Mouse (Mus musculus): ENCODE data around the gene Fkbp4. TPM values are rescaled to one million over a fixed set of nuclear protein-coding genes. Genes with fewer than 3 reads are reported as not detected.
A peak's percentile ranks its signal among the peaks of the same experiment; 100 is the strongest.

Fkbp4 gene
- polyA plus RNA-seq, 1 experiment from 2014 or later = 295 TPM

DNA sequence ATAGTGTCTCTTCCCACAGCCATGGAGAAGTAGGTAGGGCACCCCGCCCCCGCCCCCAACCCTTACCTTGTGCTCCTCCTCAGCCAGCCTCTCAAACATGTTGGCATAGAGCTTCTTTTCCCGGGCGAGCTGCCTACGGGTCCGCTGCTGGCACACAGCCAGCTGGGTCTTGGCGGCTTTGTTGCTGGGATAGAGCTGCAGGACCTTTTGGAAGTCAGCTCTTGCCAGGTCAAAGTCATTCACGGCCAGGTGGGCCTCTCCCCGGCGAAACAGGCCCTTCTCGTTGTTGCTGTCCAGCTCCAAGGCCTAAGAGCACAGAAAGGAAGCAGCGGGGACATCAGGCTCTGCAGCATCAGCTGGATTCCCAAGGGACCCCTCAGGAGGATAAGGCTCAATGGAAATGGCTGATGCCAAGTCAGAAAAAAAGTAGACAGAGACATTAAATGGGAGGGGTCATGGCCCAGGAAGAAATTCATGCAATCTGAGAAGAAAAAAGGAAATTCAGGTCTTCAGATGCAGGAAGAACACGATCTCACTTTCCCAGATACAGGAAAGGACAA is 6.0 kb downstream of the Fkbp4 start:
- peaks cover 91% of the 10 kb centered on the region for H3K36me3 ChIP-seq (ENCODE audit: control insufficient read depth, insufficient read depth, low read length)
- no peak overlapping the region for H3K9ac ChIP-seq (ENCODE audit: low read depth, low read length)
- WGBS = 88% methylated on average over 13 of the region's 13 CpGs
- no peak overlapping the region for H3K4me2 ChIP-seq (ENCODE audit: low read depth, low read length)
- H3K4me3 ChIP-seq (ENCODE audit: low read depth, low read length) = no peak overlapping the region
- no peak for ATAC-seq (ENCODE audit: low read depth)
- H3K4me1 ChIP-seq (ENCODE audit: control insufficient read depth, insufficient read depth, low read length) = 0 out of 2 replicates have a peak, but pooled peaks cover 5% of the 10 kb centered on the region
- no peaks in the 10 kb centered on the region for H3K9me3 ChIP-seq (ENCODE audit: control insufficient read depth, low read length)
- no peak for DNase-seq (ENCODE audit: low spot score)
- no peaks in the 10 kb centered on the region for H3K27me3 ChIP-seq (replicated peaks; ENCODE audit: control insufficient read depth, insufficient read depth, low read length)
- no peak overlapping the region for H3K27ac ChIP-seq (replicated peaks; ENCODE audit: low read depth, low read length)

DNA sequence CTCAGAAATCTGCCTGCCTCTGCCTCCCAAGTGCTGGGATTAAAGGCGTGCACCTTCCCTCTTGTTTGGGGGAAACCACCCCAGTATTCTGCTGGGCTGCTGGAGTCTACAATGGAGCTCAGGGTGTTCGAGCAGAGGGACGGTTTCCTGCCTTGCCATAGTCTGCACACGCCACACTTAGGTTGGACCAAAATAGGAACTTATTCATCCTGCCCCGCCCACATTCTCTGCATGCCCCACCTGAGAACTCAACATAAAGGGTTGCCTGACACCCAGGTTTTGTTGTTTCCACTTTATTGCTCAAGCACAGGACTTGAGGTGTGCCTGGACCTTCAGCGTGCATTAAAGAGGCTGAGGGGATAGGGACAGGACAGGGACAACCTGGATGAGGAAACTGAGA is 8.7 kb downstream of the Fkbp4 start:
- no peak for ATAC-seq (ENCODE audit: low read depth)
- Histone ChIP-seq H3K36me3 (ENCODE audit: control insufficient read depth, insufficient read depth, low read length) (peaks cover 73% of the 10 kb centered on the region), H3K4me2 (ENCODE audit: low read depth, low read length) (no peak overlapping the region), H3K4me3 (ENCODE audit: low read depth, low read length) (no peak overlapping the region), H3K9ac (ENCODE audit: low read depth, low read length) (no peak overlapping the region), H3K4me1 (ENCODE audit: control insufficient read depth, insufficient read depth, low read length) (no peaks in the 10 kb centered on the region), H3K27me3 (replicated peaks; ENCODE audit: control insufficient read depth, insufficient read depth, low read length) (no peaks in the 10 kb centered on the region), H3K9me3 (ENCODE audit: control insufficient read depth, low read length) (no peaks in the 10 kb centered on the region), H3K27ac (replicated peaks; ENCODE audit: low read depth, low read length) (no peak overlapping the region)
- 88% methylated on average over 6 of the region's 6 CpGs for WGBS
- DNase-seq (ENCODE audit: low spot score) = no peak

DNA sequence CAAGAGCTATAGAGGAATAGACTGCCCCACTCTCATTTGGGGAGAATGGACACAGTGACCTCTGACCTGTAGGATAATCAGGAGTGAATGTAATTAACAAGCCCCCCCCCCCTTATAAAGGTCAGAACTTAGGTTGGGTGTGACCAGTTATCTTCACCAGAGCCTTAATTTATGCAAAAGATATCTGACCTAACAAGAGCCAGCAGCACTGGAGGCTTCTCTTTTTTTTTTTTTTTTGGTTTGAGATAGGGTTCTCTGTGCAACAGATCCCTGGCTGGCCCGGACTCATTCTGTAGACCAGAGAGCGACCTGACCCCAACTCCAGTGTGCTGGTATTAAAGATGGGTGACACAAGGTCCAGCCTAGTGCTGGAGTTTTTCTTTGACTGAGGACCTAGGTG is 9.2 kb downstream of the Fkbp4 start:
- Histone ChIP-seq H3K27ac (replicated peaks; ENCODE audit: low read depth, low read length) (no peak overlapping the region), H3K9me3 (ENCODE audit: control insufficient read depth, low read length) (no peaks in the 10 kb centered on the region), H3K36me3 (ENCODE audit: control insufficient read depth, insufficient read depth, low read length) (peaks cover 68% of the 10 kb centered on the region), H3K27me3 (replicated peaks; ENCODE audit: control insufficient read depth, insufficient read depth, low read length) (no peaks in the 10 kb centered on the region), H3K9ac (ENCODE audit: low read depth, low read length) (no peak overlapping the region), H3K4me1 (ENCODE audit: control insufficient read depth, insufficient read depth, low read length) (no peaks in the 10 kb centered on the region), H3K4me2 (ENCODE audit: low read depth, low read length) (no peak overlapping the region), H3K4me3 (ENCODE audit: low read depth, low read length) (no peak overlapping the region)
- WGBS = 97% methylated on average over 2 of the region's 2 CpGs
- DNase-seq (ENCODE audit: low spot score) = no peak
- ATAC-seq (ENCODE audit: low read depth) = no peak

DNA sequence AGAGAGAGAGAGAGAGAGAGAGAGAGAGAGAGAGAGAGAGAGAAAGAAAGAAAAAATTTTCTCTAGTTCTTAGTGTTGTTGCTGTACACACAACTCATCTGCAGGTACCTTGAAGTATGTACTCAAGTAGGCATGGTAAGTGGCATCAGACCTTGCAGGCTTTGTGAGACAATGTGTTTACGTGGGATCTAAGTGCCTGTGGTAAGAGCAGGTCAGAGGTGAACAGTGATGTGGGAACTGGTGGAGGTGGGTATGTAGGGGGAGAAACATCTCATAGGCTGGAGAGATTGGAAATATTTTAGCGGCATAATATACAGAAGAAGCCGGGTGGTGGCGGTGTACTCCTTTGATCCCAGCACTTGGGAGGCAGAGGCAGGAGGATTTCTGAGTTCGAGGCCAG is 10.9 kb downstream of the Fkbp4 start:
- WGBS = 90% methylated on average over 5 of the region's 5 CpGs
- peaks cover 51% of the 10 kb centered on the region for H3K36me3 ChIP-seq (ENCODE audit: control insufficient read depth, insufficient read depth, low read length)
- ATAC-seq (ENCODE audit: low read depth) (no peak), DNase-seq (ENCODE audit: low spot score) (no peak)
- no peak overlapping the region for H3K4me2 ChIP-seq (ENCODE audit: low read depth, low read length)
- no peak overlapping the region for H3K27ac ChIP-seq (replicated peaks; ENCODE audit: low read depth, low read length)
- H3K4me3 ChIP-seq (ENCODE audit: low read depth, low read length) = no peak overlapping the region
- H3K9ac ChIP-seq (ENCODE audit: low read depth, low read length) = no peak overlapping the region
- H3K4me1 ChIP-seq (ENCODE audit: control insufficient read depth, insufficient read depth, low read length) = peaks cover 5% of the 10 kb centered on the region; the same call in 1 of the 2 replicates
- no peaks in the 10 kb centered on the region for H3K9me3 ChIP-seq (ENCODE audit: control insufficient read depth, low read length)
- no peaks in the 10 kb centered on the region for H3K27me3 ChIP-seq (replicated peaks; ENCODE audit: control insufficient read depth, insufficient read depth, low read length)

DNA sequence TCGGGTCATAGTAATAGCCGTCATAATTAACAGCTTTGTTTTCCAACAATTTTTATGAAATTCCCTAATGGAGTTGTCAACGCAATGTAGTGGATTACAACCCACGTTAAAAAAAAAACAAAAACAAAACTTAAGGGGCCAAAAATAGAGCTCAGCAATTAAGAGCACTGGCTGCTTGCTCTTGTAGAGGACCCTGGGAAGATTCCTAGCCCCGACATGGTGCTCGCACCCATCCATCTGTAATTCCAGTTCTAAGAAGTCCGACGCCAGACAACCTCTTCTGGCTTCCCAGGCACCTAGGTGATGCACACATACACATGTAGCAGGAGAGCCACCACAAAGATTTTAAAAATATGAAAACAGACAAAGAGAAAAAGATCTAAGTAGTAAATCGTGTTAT is 13.4 kb downstream of the Fkbp4 start:
- no peak for ATAC-seq (ENCODE audit: low read depth)
- H3K4me3 ChIP-seq (ENCODE audit: low read depth, low read length) = peak overlapping the region; percentile 71
- H3K27ac ChIP-seq (replicated peaks; ENCODE audit: low read depth, low read length) = peak overlapping the region; percentile 95
- H3K27me3 ChIP-seq (replicated peaks; ENCODE audit: control insufficient read depth, insufficient read depth, low read length) = no peaks in the 10 kb centered on the region
- H3K4me2 ChIP-seq (ENCODE audit: low read depth, low read length) = peak overlapping the region; percentile 74
- DNase-seq (ENCODE audit: low spot score) = no peak
- peaks cover 5% of the 10 kb centered on the region; the same call in 1 of the 2 replicates for H3K4me1 ChIP-seq (ENCODE audit: control insufficient read depth, insufficient read depth, low read length)
- WGBS = 20% methylated on average over 9 of the region's 9 CpGs
- no peaks in the 10 kb centered on the region for H3K9me3 ChIP-seq (ENCODE audit: control insufficient read depth, low read length)
- H3K9ac ChIP-seq (ENCODE audit: low read depth, low read length) = peak overlapping the region; percentile 78
- H3K36me3 ChIP-seq (ENCODE audit: control insufficient read depth, insufficient read depth, low read length) = peaks cover 25% of the 10 kb centered on the region

DNA sequence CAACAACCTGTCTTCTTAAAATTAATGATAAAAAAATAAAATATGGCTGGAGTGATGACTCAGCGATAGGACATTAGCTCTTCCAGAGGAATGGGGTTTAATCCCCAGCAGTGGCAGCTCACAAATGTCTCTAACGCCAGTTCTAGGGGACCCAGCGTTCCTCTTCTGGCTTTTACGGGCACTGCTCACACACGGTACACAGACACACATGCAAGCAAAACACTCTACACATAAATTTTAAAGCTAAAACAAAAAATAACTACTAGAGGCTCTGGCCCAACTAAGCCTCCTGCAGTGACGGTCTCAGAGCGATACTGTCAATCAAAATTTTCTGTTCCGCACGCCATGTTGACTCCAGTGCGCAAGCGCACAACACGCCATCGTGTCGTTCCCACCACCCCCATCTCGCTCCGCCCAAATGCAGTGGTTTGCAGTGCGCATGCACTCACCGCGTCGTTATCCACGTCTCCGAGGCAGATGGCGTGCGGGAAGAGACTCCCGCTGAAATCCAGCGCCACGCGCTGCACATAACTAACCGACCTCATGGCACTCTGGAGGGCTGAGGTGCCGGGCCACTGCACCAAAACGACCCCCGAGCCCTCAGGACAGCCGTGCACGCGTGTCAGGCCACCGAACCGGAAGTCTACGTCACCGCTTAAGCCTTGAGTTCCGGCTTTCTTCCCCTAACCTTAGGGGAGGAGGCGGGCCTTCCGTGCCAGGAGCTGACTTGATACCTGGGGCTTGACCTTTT is 14.0 kb downstream of the Fkbp4 start, which contains the start of gene Itfg2:
TSS of gene Itfg2 (minus strand) at position 663 of the 751 bp plus-strand sequence.
- ATAC-seq (ENCODE audit: low read depth) (peak; percentile 95), DNase-seq (ENCODE audit: low spot score) (peak; percentile 98)
- peak within 1 kb of the TSS; percentile 95 for H3K27ac ChIP-seq (replicated peaks; ENCODE audit: low read depth, low read length)
- H3K4me3 ChIP-seq (ENCODE audit: low read depth, low read length) = peak within 1 kb of the TSS; percentile 71
- peak within 1 kb of the TSS; percentile 74 for H3K4me2 ChIP-seq (ENCODE audit: low read depth, low read length)
- no peaks in the 10 kb centered on the region for H3K9me3 ChIP-seq (ENCODE audit: control insufficient read depth, low read length)
- under 1% methylated on average over 41 of the region's 42 CpGs for WGBS
- H3K9ac ChIP-seq (ENCODE audit: low read depth, low read length) = peak within 1 kb of the TSS; percentile 78
- H3K36me3 ChIP-seq (ENCODE audit: control insufficient read depth, insufficient read depth, low read length) = peaks cover 19% of the 10 kb centered on the region
- no peaks in the 10 kb centered on the region for H3K27me3 ChIP-seq (replicated peaks; ENCODE audit: control insufficient read depth, insufficient read depth, low read length)
- peaks cover 5% of the 10 kb centered on the region; the same call in 1 of the 2 replicates for H3K4me1 ChIP-seq (ENCODE audit: control insufficient read depth, insufficient read depth, low read length)

DNA sequence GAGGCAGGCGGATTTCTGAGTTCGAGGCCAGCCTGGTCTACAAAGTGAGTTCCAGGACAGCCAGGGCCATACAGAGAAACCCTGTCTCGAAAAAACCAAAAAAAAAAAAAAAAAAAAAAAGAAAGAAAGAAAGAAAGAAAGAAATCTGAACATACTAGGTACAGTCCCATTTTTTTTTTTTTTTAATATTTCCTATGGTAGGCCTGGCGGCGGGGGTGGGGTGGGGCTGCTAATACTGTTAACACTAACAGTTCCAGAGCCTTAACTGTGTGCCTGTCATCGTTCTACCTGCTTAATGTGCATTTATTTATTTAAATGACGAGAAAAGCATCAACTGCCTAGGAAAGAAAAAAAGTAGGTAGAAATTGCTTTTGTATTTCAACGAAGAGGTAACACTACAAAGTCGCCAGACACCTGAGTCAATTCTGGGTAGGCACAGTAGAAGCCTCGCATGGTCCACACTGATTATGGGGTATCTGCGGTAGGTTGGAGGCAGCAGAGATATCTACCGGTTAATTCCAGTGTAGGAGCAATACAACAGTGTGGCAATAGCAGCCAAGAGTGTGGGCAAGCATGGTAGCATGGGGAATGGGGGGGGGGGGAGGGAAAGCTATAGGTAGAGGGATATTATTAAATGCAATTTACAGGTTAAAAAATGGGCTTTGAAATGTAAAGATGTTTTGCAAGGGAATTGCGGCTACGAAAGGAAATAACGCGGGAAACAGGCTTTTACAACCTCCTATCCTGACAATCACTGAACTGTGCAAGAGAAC is 14.8 kb downstream of the Fkbp4 start:
- no peaks in the 10 kb centered on the region for H3K9me3 ChIP-seq (ENCODE audit: control insufficient read depth, low read length)
- H3K9ac ChIP-seq (ENCODE audit: low read depth, low read length) = peak overlapping the region; percentile 78
- H3K36me3 ChIP-seq (ENCODE audit: control insufficient read depth, insufficient read depth, low read length) = peaks cover 12% of the 10 kb centered on the region
- peak overlapping the region; percentile 74 for H3K4me2 ChIP-seq (ENCODE audit: low read depth, low read length)
- no peak for ATAC-seq (ENCODE audit: low read depth)
- H3K27me3 ChIP-seq (replicated peaks; ENCODE audit: control insufficient read depth, insufficient read depth, low read length) = no peaks in the 10 kb centered on the region
- H3K27ac ChIP-seq (replicated peaks; ENCODE audit: low read depth, low read length) = peak overlapping the region; percentile 95
- peaks cover 5% of the 10 kb centered on the region; the same call in 1 of the 2 replicates for H3K4me1 ChIP-seq (ENCODE audit: control insufficient read depth, insufficient read depth, low read length)
- WGBS = 47% methylated on average over 15 of the region's 16 CpGs
- DNase-seq (ENCODE audit: low spot score) = no peak
- H3K4me3 ChIP-seq (ENCODE audit: low read depth, low read length) = peak overlapping the region; percentile 71

DNA sequence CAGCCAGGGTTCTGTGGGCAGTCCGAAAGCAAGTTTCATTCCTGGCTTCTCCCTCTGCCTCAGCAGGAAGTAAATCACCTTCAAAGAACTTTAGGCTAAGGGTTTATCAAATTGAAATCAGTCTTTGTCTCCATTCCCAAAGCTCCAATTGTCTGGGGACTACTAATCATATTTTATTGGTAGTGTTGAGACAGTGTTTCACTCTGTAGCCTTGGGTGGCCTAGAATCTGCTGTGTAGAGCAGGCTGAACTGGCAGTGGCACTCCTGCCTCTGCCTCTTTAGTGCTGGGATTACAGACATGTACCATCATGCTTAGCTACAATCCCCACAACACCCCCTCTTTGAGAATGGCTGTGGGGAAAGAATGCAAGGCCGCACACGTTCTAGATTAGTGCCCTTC is 17.0 kb downstream of the Fkbp4 start:
- Histone ChIP-seq H3K4me3 (ENCODE audit: low read depth, low read length) (no peak overlapping the region), H3K9me3 (ENCODE audit: control insufficient read depth, low read length) (no peaks in the 10 kb centered on the region), H3K27me3 (replicated peaks; ENCODE audit: control insufficient read depth, insufficient read depth, low read length) (no peaks in the 10 kb centered on the region), H3K9ac (ENCODE audit: low read depth, low read length) (no peak overlapping the region), H3K4me2 (ENCODE audit: low read depth, low read length) (no peak overlapping the region), H3K4me1 (ENCODE audit: control insufficient read depth, insufficient read depth, low read length) (peaks cover 5% of the 10 kb centered on the region; the same call in 1 of the 2 replicates), H3K36me3 (ENCODE audit: control insufficient read depth, insufficient read depth, low read length) (no peaks in the 10 kb centered on the region), H3K27ac (replicated peaks; ENCODE audit: low read depth, low read length) (no peak overlapping the region)
- DNase-seq (ENCODE audit: low spot score) = no peak
- 92% methylated on average over 3 of the region's 3 CpGs for WGBS
- ATAC-seq (ENCODE audit: low read depth) = no peak
